Mouse (Mus musculus) neural tube, embryonic 12.5 days (tissue): Measurements from ENCODE around the gene Tnfrsf8. TPM values are rescaled to one million over a fixed set of nuclear protein-coding genes. Genes with fewer than 3 reads are reported as not detected.

ENCODE experiments used
- ATAC-seq: fragments of 200-750 bp; cut with Nextera tagmentation; 2 replicates; pipeline ENCODE4 v1.8.0; 2017; ENCODE audit warnings: low read depth, mild to moderate bottlenecking, moderate TSS enrichment, moderate library complexity; ENCODE audit not compliant: low FRiP score
- H3K27ac ChIP-seq: fragments of 300-500 bp; sonication (generic); 2 replicates; pipeline ENCODE4 v1.5.1; 2016
- H3K27me3 ChIP-seq: fragments of 300-500 bp; sonication (generic); replicated peaks from 2 replicates; pipeline ENCODE4 v1.6.1; 2016; ENCODE audit warnings: mild to moderate bottlenecking
- H3K36me3 ChIP-seq: fragments of 300-500 bp; sonication (generic); 2 replicates; pipeline ENCODE4 v1.6.1; 2016; ENCODE audit warnings: mild to moderate bottlenecking
- H3K4me1 ChIP-seq: fragments of 300-500 bp; sonication (generic); 2 replicates; pipeline ENCODE4 v1.6.1; 2016
- H3K4me2 ChIP-seq: fragments of 300-500 bp; sonication (generic); replicated peaks from 2 replicates; pipeline ENCODE4 v1.6.1; 2016; ENCODE audit warnings: mild to moderate bottlenecking
- H3K4me3 ChIP-seq: fragments of 300-500 bp; sonication (generic); 2 replicates; pipeline ENCODE4 v1.5.1; 2016
- H3K9ac ChIP-seq: fragments of 300-500 bp; sonication (generic); 2 replicates; pipeline ENCODE4 v1.6.1; 2016; ENCODE audit warnings: mild to moderate bottlenecking
- H3K9me3 ChIP-seq: fragments of 300-500 bp; sonication (generic); 2 replicates; pipeline ENCODE4 v1.6.1; 2016; ENCODE audit warnings: mild to moderate bottlenecking
- WGBS: fragments of 180-500 bp; shearing (Covaris S2); methylation state at CpG from one replicate; pipeline ENCODE4 v1.1.7; 2016; 5-methylcytosine and 5-hydroxymethylcytosine counted together
- polyA plus RNA-seq: library from polyadenylated mRNA; unstranded; fragments of >200 nt; fragmentation: Nextera tagmentation; extraction: Ambion mirVana; gene quantifications from 2 replicates; pipeline ENCODE4 v1.2.1, GENCODE M21; 2016

Tnfrsf8 gene
- polyA plus RNA-seq, 1 experiment from 2014 or later, result 0.05 TPM

GRCm38 (mm10) chr4:145276368-145277249, 38.4 kb downstream of the Tnfrsf8 start:
- no peaks in the 10 kb centered on the region for H3K27me3 ChIP-seq
- no peak overlapping the region for H3K4me2 ChIP-seq
- no peaks in the 10 kb centered on the region for H3K4me1 ChIP-seq
- ATAC-seq, result no peak
- 84% methylated on average over 6 of the region's 6 CpGs for WGBS
- H3K27ac ChIP-seq, result no peak overlapping the region
- no peaks in the 10 kb centered on the region for H3K9me3 ChIP-seq
- no peak overlapping the region for H3K9ac ChIP-seq
- no peaks in the 10 kb centered on the region for H3K36me3 ChIP-seq
- H3K4me3 ChIP-seq, result no peak overlapping the region

- Histone ChIP-seq H3K27me3 (no peaks in the 10 kb centered on the region), H3K36me3 (no peaks in the 10 kb centered on the region), H3K9ac (no peak overlapping the region), H3K27ac (no peak overlapping the region), H3K4me2 (no peak overlapping the region), H3K4me3 (no peak overlapping the region), H3K4me1 (no peaks in the 10 kb centered on the region), H3K9me3 (no peaks in the 10 kb centered on the region)
- 91% methylated on average over 5 of the region's 5 CpGs for WGBS
- no peak for ATAC-seq
Measured at GRCm38 (mm10) chr4:145274887-145275286, 40.1 kb downstream of the Tnfrsf8 start.

- Histone ChIP-seq H3K4me2 (no peak overlapping the region), H3K27ac (no peak overlapping the region), H3K9ac (no peak overlapping the region), H3K4me1 (no peaks in the 10 kb centered on the region), H3K36me3 (no peaks in the 10 kb centered on the region), H3K27me3 (no peaks in the 10 kb centered on the region), H3K4me3 (no peak overlapping the region), H3K9me3 (no peaks in the 10 kb centered on the region)
- no peak for ATAC-seq
- 90% methylated on average over 5 of the region's 5 CpGs for WGBS
Measured at GRCm38 (mm10) chr4:145273923-145274322, 41.0 kb downstream of the Tnfrsf8 start.

DNA sequence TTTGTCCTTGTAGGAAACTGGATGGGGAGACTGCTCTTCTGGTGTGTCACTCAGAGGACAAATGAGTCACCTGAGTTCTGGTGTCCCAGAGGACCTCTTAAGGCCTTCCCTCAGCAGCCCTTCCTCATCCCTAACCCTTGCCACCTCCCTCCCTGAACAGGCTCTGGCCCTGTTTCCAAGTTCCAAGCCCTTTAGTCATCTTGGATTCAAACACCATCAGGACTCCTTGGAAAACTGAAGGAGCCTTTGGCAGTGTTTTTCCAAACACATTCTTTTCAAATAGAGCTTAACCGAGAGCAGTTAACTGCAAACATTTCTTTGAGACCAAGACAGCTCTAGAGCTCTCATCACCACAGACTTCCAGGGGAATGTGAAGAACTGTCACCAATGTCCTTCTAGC, 42.2 kb downstream of the Tnfrsf8 start:
- Histone ChIP-seq H3K4me1 (no peaks in the 10 kb centered on the region), H3K36me3 (no peaks in the 10 kb centered on the region), H3K9ac (no peak overlapping the region), H3K9me3 (no peaks in the 10 kb centered on the region), H3K4me3 (no peak overlapping the region), H3K27me3 (no peaks in the 10 kb centered on the region), H3K4me2 (no peak overlapping the region), H3K27ac (no peak overlapping the region)
- ATAC-seq, result no peak
- WGBS, result 88% methylated on average over 1 of the region's 1 CpGs

GRCm38 (mm10) chr4:145271634-145272033, 43.3 kb downstream of the Tnfrsf8 start:
- Histone ChIP-seq H3K27ac (no peak overlapping the region), H3K4me3 (no peak overlapping the region), H3K4me1 (no peaks in the 10 kb centered on the region), H3K36me3 (no peaks in the 10 kb centered on the region), H3K9me3 (no peaks in the 10 kb centered on the region), H3K9ac (no peak overlapping the region), H3K27me3 (no peaks in the 10 kb centered on the region), H3K4me2 (no peak overlapping the region)
- ATAC-seq, result no peak
- WGBS, result 76% methylated on average over 4 of the region's 4 CpGs

DNA sequence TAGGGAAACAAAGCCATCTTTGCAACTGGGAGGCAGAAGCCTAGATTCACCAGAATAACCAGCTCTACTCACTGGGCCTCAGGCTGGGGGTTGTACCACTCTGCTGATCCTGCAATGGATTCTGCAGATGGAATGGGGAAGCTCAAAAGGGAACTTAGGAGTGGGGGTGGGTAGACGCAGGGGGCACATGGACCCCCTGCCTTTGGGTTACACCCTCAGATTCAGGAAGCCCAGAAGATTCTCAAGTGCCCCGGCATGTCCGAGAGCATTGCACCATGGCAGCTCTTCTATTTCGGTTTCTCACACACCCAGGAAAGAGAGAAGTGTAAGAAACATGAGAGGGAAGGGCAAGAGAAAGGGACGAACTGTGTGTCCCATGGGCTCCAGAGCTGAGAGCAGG, 44.8 kb downstream of the Tnfrsf8 start:
- H3K4me2 ChIP-seq, result no peak overlapping the region
- 88% methylated on average over 5 of the region's 5 CpGs for WGBS
- no peak for ATAC-seq

GRCm38 (mm10) chr4:145267631-145268110, 47.3 kb downstream of the Tnfrsf8 start:
- H3K4me1 ChIP-seq, result no peaks in the 10 kb centered on the region
- ATAC-seq, result no peak
- no peak overlapping the region for H3K9ac ChIP-seq
- no peaks in the 10 kb centered on the region for H3K9me3 ChIP-seq
- no peaks in the 10 kb centered on the region for H3K36me3 ChIP-seq
- H3K27ac ChIP-seq, result no peak overlapping the region
- WGBS, result 92% methylated on average over 4 of the region's 4 CpGs
- no peaks in the 10 kb centered on the region for H3K27me3 ChIP-seq
- no peak overlapping the region for H3K4me3 ChIP-seq
- no peak overlapping the region for H3K4me2 ChIP-seq

More for the DNA sequence above, 44.8 kb downstream of the Tnfrsf8 start:
- H3K9ac ChIP-seq, result no peak overlapping the region
- H3K4me3 ChIP-seq, result no peak overlapping the region
- no peaks in the 10 kb centered on the region for H3K36me3 ChIP-seq
- no peak overlapping the region for H3K27ac ChIP-seq
- H3K4me1 ChIP-seq, result no peaks in the 10 kb centered on the region
- no peaks in the 10 kb centered on the region for H3K27me3 ChIP-seq
- H3K9me3 ChIP-seq, result no peaks in the 10 kb centered on the region

DNA sequence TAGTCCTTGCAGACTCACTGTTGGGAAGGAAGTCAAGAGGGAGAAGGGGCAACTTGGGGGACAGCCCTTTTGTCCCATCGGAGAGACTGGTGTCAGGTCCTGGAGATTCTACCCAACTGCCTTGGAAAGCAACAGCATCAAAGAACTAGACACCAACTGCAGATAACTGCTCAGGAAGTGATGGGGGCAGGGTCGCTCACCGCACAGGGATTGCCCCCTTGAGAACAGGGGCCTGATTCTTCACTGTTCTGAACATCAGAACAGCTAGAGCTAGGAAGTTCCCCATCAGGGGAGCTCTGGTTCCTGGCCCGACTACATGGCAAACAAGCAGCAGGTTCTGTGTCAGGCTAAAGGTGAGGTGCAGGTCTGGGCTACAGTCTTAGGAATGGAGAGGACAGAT, 48.5 kb downstream of the Tnfrsf8 start:
- no peak overlapping the region for H3K27ac ChIP-seq
- no peak overlapping the region for H3K4me3 ChIP-seq
- no peaks in the 10 kb centered on the region for H3K27me3 ChIP-seq
- WGBS, result 84% methylated on average over 4 of the region's 4 CpGs
- no peak for ATAC-seq
- no peak overlapping the region for H3K4me2 ChIP-seq
- H3K9ac ChIP-seq, result no peak overlapping the region
- no peaks in the 10 kb centered on the region for H3K4me1 ChIP-seq
- 0 out of 2 replicates have a peak, but pooled peaks cover 5% of the 10 kb centered on the region for H3K9me3 ChIP-seq
- H3K36me3 ChIP-seq, result no peaks in the 10 kb centered on the region

DNA sequence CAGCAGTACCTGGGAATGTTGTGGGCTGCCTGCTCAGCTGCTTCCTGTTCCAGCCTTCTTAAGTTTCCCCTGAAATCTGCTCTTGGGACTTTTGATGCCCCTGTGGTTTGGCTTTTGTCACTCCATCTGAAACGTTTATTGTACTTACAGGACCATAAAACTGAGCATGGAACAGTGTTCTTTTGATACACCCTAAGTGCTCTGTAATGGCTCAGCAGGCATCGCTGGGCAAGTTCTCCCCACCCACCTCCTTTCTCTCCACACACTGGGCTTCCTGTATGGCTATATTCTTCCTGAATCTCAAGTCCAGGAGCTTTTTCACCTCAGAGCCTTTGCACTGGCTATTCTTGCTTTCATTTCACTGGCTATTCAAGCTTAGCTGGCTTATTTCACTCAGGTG, 50.2 kb downstream of the Tnfrsf8 start:
- 0 out of 2 replicates have a peak, but pooled peaks cover 5% of the 10 kb centered on the region for H3K9me3 ChIP-seq
- no peak overlapping the region for H3K4me2 ChIP-seq
- no peak for ATAC-seq
- no peaks in the 10 kb centered on the region for H3K4me1 ChIP-seq
- no peak overlapping the region for H3K4me3 ChIP-seq
- no peaks in the 10 kb centered on the region for H3K27me3 ChIP-seq
- H3K27ac ChIP-seq, result no peak overlapping the region
- WGBS, result 13% methylated on average over 2 of the region's 2 CpGs
- no peak overlapping the region for H3K9ac ChIP-seq
- no peaks in the 10 kb centered on the region for H3K36me3 ChIP-seq

GRCm38 (mm10) chr4:145263583-145263982, 51.4 kb downstream of the Tnfrsf8 start:
- Histone ChIP-seq H3K4me3 (no peak overlapping the region), H3K27me3 (no peaks in the 10 kb centered on the region), H3K36me3 (no peaks in the 10 kb centered on the region), H3K27ac (no peak overlapping the region), H3K4me1 (no peaks in the 10 kb centered on the region), H3K9ac (no peak overlapping the region), H3K9me3 (0 out of 2 replicates have a peak, but pooled peaks cover 5% of the 10 kb centered on the region), H3K4me2 (no peak overlapping the region)
- 93% methylated on average over 1 of the region's 1 CpGs for WGBS
- no peak for ATAC-seq

DNA sequence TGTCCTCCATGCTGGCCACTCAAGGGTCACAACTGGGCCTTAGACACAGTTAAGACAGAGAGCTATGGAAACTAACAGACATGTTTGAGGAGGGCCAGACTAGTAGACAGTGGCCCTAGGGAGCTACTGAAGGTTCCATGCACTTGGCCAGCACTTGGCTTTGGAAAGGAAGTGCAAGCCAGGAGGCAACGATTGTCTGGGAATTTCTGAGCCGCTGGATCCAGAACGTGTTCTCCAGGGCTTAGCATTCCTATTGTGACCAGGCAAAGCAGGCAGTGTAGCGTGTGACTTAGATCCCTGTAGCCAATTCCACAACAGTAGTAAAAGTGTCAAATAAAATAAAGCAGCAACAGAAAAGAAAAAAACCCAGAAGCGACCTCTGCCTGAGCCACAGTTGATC, 54.2 kb downstream of the Tnfrsf8 start:
- no peak overlapping the region for H3K4me2 ChIP-seq
- 81% methylated on average over 5 of the region's 5 CpGs for WGBS

DNA sequence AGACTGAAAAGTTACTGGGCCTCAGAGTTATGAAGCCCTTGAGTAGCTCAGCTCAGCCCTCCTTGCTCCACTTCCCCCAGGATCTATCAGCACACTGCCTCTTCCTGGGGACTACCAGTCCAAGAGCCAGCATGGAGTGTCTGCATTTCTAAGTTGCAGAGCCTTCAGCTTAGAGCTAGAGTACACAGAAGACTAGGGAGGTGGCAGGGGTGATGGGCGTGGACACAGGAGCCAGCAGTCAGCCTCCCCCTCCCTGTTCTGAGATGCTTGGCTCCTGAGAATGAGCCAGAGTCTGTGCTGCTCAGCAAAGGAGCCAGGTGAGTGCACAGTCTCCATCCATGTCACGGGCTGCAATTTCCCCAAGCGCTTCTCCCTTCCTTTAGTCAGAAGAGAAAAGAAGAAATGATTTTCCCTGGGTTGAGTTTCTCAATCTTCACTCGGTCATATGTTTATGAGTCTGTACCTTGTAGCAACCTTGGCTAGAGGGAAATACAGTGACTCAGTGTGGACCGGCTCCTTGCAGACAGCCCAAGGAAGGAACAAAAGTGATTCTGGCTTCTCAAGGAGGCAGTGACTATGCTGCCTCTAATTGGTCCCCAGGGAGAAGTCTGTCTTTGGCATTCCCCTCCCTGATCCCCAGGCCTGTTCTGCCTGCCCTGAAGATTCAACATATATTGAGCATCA, 57.1 kb downstream of the Tnfrsf8 start:
- no peak overlapping the region for H3K27ac ChIP-seq
- H3K36me3 ChIP-seq, result no peaks in the 10 kb centered on the region
- no peaks in the 10 kb centered on the region for H3K27me3 ChIP-seq
- 71% methylated on average over 5 of the region's 5 CpGs for WGBS
- no peak overlapping the region for H3K4me2 ChIP-seq
- H3K4me1 ChIP-seq, result no peaks in the 10 kb centered on the region
- 0 out of 2 replicates have a peak, but pooled peaks cover 5% of the 10 kb centered on the region for H3K9me3 ChIP-seq
- no peak for ATAC-seq
- no peak overlapping the region for H3K9ac ChIP-seq
- no peak overlapping the region for H3K4me3 ChIP-seq

More for the DNA sequence above, 54.2 kb downstream of the Tnfrsf8 start:
- no peaks in the 10 kb centered on the region for H3K27me3 ChIP-seq
- ATAC-seq, result no peak
- H3K9me3 ChIP-seq, result 0 out of 2 replicates have a peak, but pooled peaks cover 5% of the 10 kb centered on the region
- no peak overlapping the region for H3K4me3 ChIP-seq
- no peaks in the 10 kb centered on the region for H3K4me1 ChIP-seq
- H3K36me3 ChIP-seq, result no peaks in the 10 kb centered on the region
- no peak overlapping the region for H3K27ac ChIP-seq
- H3K9ac ChIP-seq, result no peak overlapping the region
